27 mouse cellular contexts compared by ENCODE assay signal in genomic region chr7:88306725-88307124, GRCm38 (mm10). TPM values are rescaled to one million over a fixed set of nuclear protein-coding genes. Genes with fewer than 3 reads are reported as not detected.
A peak's percentile ranks its signal among the peaks of the same experiment; 100 is the strongest.
DNase-seq lines count a peak whose midpoint lies in the region; ATAC-seq and TF ChIP-seq lines count a peak whose summit lies in the region.
"Had no signal": no experiment of that assay in that cellular context is flagged by ENCODE, and none has a peak within 500 bp of the region (broad histone marks: within the 10 kb centered on the region; RNA-seq: fewer than 3 reads in every experiment).

No protein-coding gene starts in this region.

- no peak overlapping the region for H3K27ac ChIP-seq in lung, postnatal 0 days (ENCODE audit: low read length)
- no peak overlapping the region for H3K27ac ChIP-seq in hindbrain, postnatal 0 days
- H3K27ac ChIP-seq: embryonic facial prominence, embryonic 12.5 days; embryonic facial prominence, embryonic 15.5 days; forebrain, embryonic 13.5 days; heart, adult 2 months; heart, embryonic 10.5 days; heart, embryonic 13.5 days; hindbrain, embryonic 15.5 days; intestine, embryonic 15.5 days had no signal

- no peak for TF ChIP-seq POLR2A in lung, adult 2 months (IDR thresholded peaks at IDR 0.05; ENCODE audit: borderline replicate concordance, extremely low read depth, low read depth, low read length)

- H3K36me3 ChIP-seq in lung, postnatal 0 days (ENCODE audit: insufficient read depth, low read length), result peaks cover 5% of the 10 kb centered on the region; the same call in 1 of the 2 replicates
- no peaks in the 10 kb centered on the region for H3K36me3 ChIP-seq in hindbrain, postnatal 0 days (ENCODE audit: insufficient read depth, low read length)
- H3K36me3 ChIP-seq: embryonic facial prominence, embryonic 12.5 days; embryonic facial prominence, embryonic 15.5 days; hindbrain, embryonic 15.5 days; intestine, embryonic 15.5 days had no signal

- H3K4me2 ChIP-seq in lung, postnatal 0 days (replicated peaks; ENCODE audit: low read depth, low read length), result no peak overlapping the region
- no peak overlapping the region for H3K4me2 ChIP-seq in hindbrain, postnatal 0 days (ENCODE audit: low read depth, low read length)
- H3K4me2 ChIP-seq: embryonic facial prominence, embryonic 12.5 days; embryonic facial prominence, embryonic 15.5 days; forebrain, embryonic 13.5 days; heart, embryonic 13.5 days; hindbrain, embryonic 15.5 days; intestine, embryonic 15.5 days had no signal

- TF ChIP-seq EP300 in lung, postnatal 0 days (IDR thresholded peaks at IDR 0.05), result no peak

- no peak for TF ChIP-seq CTCF in lung, postnatal 0 days (IDR thresholded peaks at IDR 0.05)
- TF ChIP-seq CTCF in lung, adult 2 months (IDR thresholded peaks at IDR 0.05; ENCODE audit: insufficient read depth, low read length), result no peak
- TF ChIP-seq CTCF in hindbrain, postnatal 0 days (IDR thresholded peaks at IDR 0.05; ENCODE audit: low read depth), result no peak

- H3K9ac ChIP-seq in lung, postnatal 0 days (replicated peaks; ENCODE audit: low read depth), result no peak overlapping the region
- no peak overlapping the region for H3K9ac ChIP-seq in hindbrain, postnatal 0 days (replicated peaks; ENCODE audit: low read length)
- H3K9ac ChIP-seq: embryonic facial prominence, embryonic 12.5 days; embryonic facial prominence, embryonic 15.5 days; forebrain, embryonic 13.5 days; heart, embryonic 13.5 days; hindbrain, embryonic 15.5 days; intestine, embryonic 15.5 days had no signal

- DNase-seq in adrenal gland, adult 2 months, result peak; percentile 2
- DNase-seq in adrenal gland, postnatal 14 days, result no peak
- peak; percentile 46 for DNase-seq in lung, postnatal 0 days (ENCODE audit: low spot score)
- no peak for DNase-seq in lung, adult 2 months
- DNase-seq in Muller cell, postnatal 12 days (ENCODE audit: inconsistent ontology term), result peak; percentile 29
- peak; percentile 16 for DNase-seq in lung, postnatal 25 days (ENCODE audit: low spot score)
- DNase-seq in hindbrain, postnatal 0 days (ENCODE audit: low spot score), result no peak
- DNase-seq in right cerebral cortex, postnatal 10 days (ENCODE audit: low spot score in 2 of 2), result no peak
- DNase-seq: adrenal gland, adult 8-10 months; adrenal gland, postnatal 36 days; cerebellum, adult 18-20 months; cerebellum, adult 9-10 months; cerebellum, postnatal 14 days; gastrocnemius, postnatal 10 days; gastrocnemius, postnatal 36 days; heart, adult 2 months; heart, postnatal 14 days; heart, postnatal 4 days had no signal

- peak; percentile 37; the same call in 1 of the 2 replicates for ATAC-seq in lung, postnatal 0 days
- no peak for ATAC-seq in hindbrain, postnatal 0 days
- ATAC-seq: CD4-positive, CD25-positive, alpha-beta regulatory T cell, adult 4 months; forebrain, embryonic 13.5 days; forebrain, embryonic 16.5 days; intestine, embryonic 15.5 days had no signal

- 44% methylated on average over 3 of the region's 3 CpGs for WGBS in lung, postnatal 0 days
- WGBS in lung, adult 2 months, result 35% methylated on average over 3 of the region's 3 CpGs
- 86% methylated on average over 3 of the region's 3 CpGs for WGBS in hindbrain, postnatal 0 days

- H3K4me1 ChIP-seq in lung, postnatal 0 days (ENCODE audit: insufficient read depth, low read depth, low read length), result no peaks in the 10 kb centered on the region
- no peaks in the 10 kb centered on the region for H3K4me1 ChIP-seq in lung, adult 2 months (ENCODE audit: control insufficient read depth, insufficient read depth, low read length)
- no peaks in the 10 kb centered on the region for H3K4me1 ChIP-seq in hindbrain, postnatal 0 days (ENCODE audit: insufficient read depth, low read length)
- H3K4me1 ChIP-seq: embryonic facial prominence, embryonic 12.5 days; embryonic facial prominence, embryonic 15.5 days; forebrain, embryonic 13.5 days; heart, embryonic 10.5 days; heart, embryonic 13.5 days; hindbrain, embryonic 15.5 days; intestine, embryonic 15.5 days had no signal

- no peaks in the 10 kb centered on the region for H3K9me3 ChIP-seq in lung, postnatal 0 days (ENCODE audit: low read length)
- H3K9me3 ChIP-seq in hindbrain, postnatal 0 days (ENCODE audit: low read length), result no peaks in the 10 kb centered on the region
- H3K9me3 ChIP-seq: embryonic facial prominence, embryonic 12.5 days; embryonic facial prominence, embryonic 15.5 days; forebrain, embryonic 13.5 days; heart, embryonic 10.5 days; heart, embryonic 13.5 days; hindbrain, embryonic 15.5 days; intestine, embryonic 15.5 days had no signal

- no peak overlapping the region for H3K4me3 ChIP-seq in lung, postnatal 0 days (ENCODE audit: low read depth, low read length)
- H3K4me3 ChIP-seq in lung, adult 2 months (replicated peaks; ENCODE audit: extremely low read depth, low read depth, low read length), result no peak overlapping the region
- no peak overlapping the region for H3K4me3 ChIP-seq in hindbrain, postnatal 0 days (ENCODE audit: low read length)
- H3K4me3 ChIP-seq: embryonic facial prominence, embryonic 12.5 days; embryonic facial prominence, embryonic 15.5 days; forebrain, embryonic 13.5 days; heart, adult 2 months; heart, embryonic 10.5 days; heart, embryonic 13.5 days; hindbrain, embryonic 15.5 days; intestine, embryonic 15.5 days had no signal

- H3K27me3 ChIP-seq in lung, postnatal 0 days (replicated peaks; ENCODE audit: insufficient read depth, low read length), result no peaks in the 10 kb centered on the region
- H3K27me3 ChIP-seq in hindbrain, postnatal 0 days (ENCODE audit: insufficient read depth, low read length), result no peaks in the 10 kb centered on the region
- H3K27me3 ChIP-seq: embryonic facial prominence, embryonic 12.5 days; embryonic facial prominence, embryonic 15.5 days; forebrain, embryonic 13.5 days; heart, embryonic 13.5 days; hindbrain, embryonic 15.5 days; intestine, embryonic 15.5 days had no signal

RNA-seq across cellular contexts. Expression of gene Ctsc, which starts 28.8 kb away (rescaled TPM):
- total RNA-seq in adrenal gland, adult 2 months (2021), result 10 to 100 TPM; 30.4 to 36.4 TPM
- 45.6 and 63.0 TPM in 2 replicates for polyA plus RNA-seq in adrenal gland, adult 2 months (2012; rRNA removed)
- 17.1 and 25.0 TPM in 2 replicates for total RNA-seq in adrenal gland, postnatal 14 days (2021)
- polyA plus RNA-seq in lung, postnatal 0 days (2015; fragmentation: Nextera tagmentation; extraction: Ambion mirVana), result 303 and 368 TPM in 2 replicates
- 181 and 233 TPM in 2 replicates for polyA plus RNA-seq in lung, adult 2 months (2012; rRNA removed)
- 9.6 and 20.5 TPM in 2 replicates for total RNA-seq in hindbrain, postnatal 0 days (2014; rRNA removed)
- 21.2 and 23.8 TPM in 2 replicates for polyA plus RNA-seq in hindbrain, postnatal 0 days (2015; fragmentation: Nextera tagmentation; extraction: Ambion mirVana)

Comparison
In these comparisons a context has a peak if more than half of its experiments do, and no peak if none do; other contexts are left out.
1. DNase-seq: peak in adrenal gland, adult 2 months (single experiment), lung, postnatal 0 days (single experiment), Muller cell, postnatal 12 days (single experiment) and lung, postnatal 25 days (single experiment); none in adrenal gland, postnatal 14 days (single experiment), lung, adult 2 months (single experiment), hindbrain, postnatal 0 days (single experiment) and right cerebral cortex, postnatal 10 days (0 of 2).